Mouse (Mus musculus) Muller cell, postnatal 12 days (primary cell): ENCODE measurements at regions not wholly inside any gene's neighbourhood (a gene's known extent, or its start where the extent isn't known, plus 50 kb on each side); places are given as distances from the start of the nearest gene placed in this dataset.

Experiments
- DNase-seq: peaks from one replicate; pipeline ENCODE4 v3.0.0-alpha.2; 2015; ENCODE audit errors: inconsistent ontology term

- DNase-seq = no peak
Measured at GRCm38 (mm10) chr8:64342397-64342796, 136.3 kb upstream of the Tll1 start.

- DNase-seq = no peak
Measured at GRCm38 (mm10) chr8:64337356-64337755, 131.3 kb upstream of the Tll1 start.

GRCm38 (mm10) chr8:64336546-64336945, 130.5 kb upstream of the Tll1 start:
- no peak for DNase-seq

- DNase-seq = peak; percentile 24
Measured at GRCm38 (mm10) chr8:64335495-64335894, 129.4 kb upstream of the Tll1 start.

GRCm38 (mm10) chr8:64323985-64324384, 117.9 kb upstream of the Tll1 start:
- peak; percentile 47 for DNase-seq

GRCm38 (mm10) chr8:64320343-64320742, 114.3 kb upstream of the Tll1 start:
- no peak for DNase-seq

GRCm38 (mm10) chr8:64319220-64319820, 113.2 kb upstream of the Tll1 start:
- DNase-seq = no peak

- peak; percentile 82 for DNase-seq
Measured at GRCm38 (mm10) chr8:64318524-64319219, 112.6 kb upstream of the Tll1 start.

GRCm38 (mm10) chr8:64317815-64318214, 111.7 kb upstream of the Tll1 start:
- peak; percentile 51 for DNase-seq

- no peak for DNase-seq
Measured at GRCm38 (mm10) chr8:64307995-64308394, 101.9 kb upstream of the Tll1 start.

GRCm38 (mm10) chr8:64282806-64283205, 76.7 kb upstream of the Tll1 start:
- peak; percentile 81 for DNase-seq

GRCm38 (mm10) chr8:64281598-64281997, 75.5 kb upstream of the Tll1 start:
- peak; percentile 19 for DNase-seq

- no peak for DNase-seq
Measured at GRCm38 (mm10) chr8:64280391-64280790, 74.3 kb upstream of the Tll1 start.

- DNase-seq = no peak
Measured at GRCm38 (mm10) chr8:64276058-64276457, 70.0 kb upstream of the Tll1 start.

GRCm38 (mm10) chr8:64265304-64265945, 59.4 kb upstream of the Tll1 start:
- DNase-seq = no peak
